Mouse (Mus musculus) bone marrow, adult 2 months (tissue): ENCODE measurements around the gene Dusp14.

Experiments used
- CTCF ChIP-seq: fragments of 200-500 bp; IDR thresholded peaks from 2 replicates; pipeline ENCODE4 v1.5.1; 2011; ENCODE audit warnings: low read length, control low read depth; ENCODE audit not compliant: control insufficient read depth, insufficient read depth
- POLR2A ChIP-seq: fragments of 200-500 bp; IDR thresholded peaks from 2 replicates; pipeline ENCODE4 v1.6.1; 2011; ENCODE audit warnings: low read depth, mild to moderate bottlenecking, control low read depth, low read length, borderline replicate concordance; ENCODE audit not compliant: control insufficient read depth

- TF ChIP-seq POLR2A (no peak), CTCF (no peak)
These were observed at the start of gene Dusp14 for GRCm38 (mm10) chr11:84069034-84069370.
